Mouse (Mus musculus) thymus, adult 18-20 months (tissue): Measurements from ENCODE around the gene F5.

Experiments used
- DNase-seq, 2 experiments: peaks; one replicate each; pipeline ENCODE4 v3.0.0; 2022; ENCODE audit warnings: mixed read lengths in 2 of 2

F5 gene

DNA sequence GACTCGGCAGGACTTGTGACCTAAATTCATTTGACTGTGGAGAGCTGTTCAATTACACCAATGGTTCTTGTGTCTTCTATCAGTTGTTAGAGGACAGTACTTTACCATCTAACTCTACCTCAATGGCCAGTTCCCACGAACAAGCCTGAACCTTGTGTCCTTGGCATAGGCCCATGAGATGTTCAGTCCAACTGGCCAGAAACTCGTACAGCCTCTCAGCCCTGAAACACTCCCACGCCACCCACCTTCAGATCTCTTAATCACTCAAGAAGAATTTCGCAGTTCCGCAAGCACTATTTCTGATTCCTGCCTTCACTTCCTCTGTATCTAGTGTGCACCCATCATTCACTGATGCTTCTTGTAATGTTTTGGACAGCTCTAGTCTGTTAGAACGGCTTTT lies 84.4 kb downstream of the F5 start:
- no peak for DNase-seq

DNA sequence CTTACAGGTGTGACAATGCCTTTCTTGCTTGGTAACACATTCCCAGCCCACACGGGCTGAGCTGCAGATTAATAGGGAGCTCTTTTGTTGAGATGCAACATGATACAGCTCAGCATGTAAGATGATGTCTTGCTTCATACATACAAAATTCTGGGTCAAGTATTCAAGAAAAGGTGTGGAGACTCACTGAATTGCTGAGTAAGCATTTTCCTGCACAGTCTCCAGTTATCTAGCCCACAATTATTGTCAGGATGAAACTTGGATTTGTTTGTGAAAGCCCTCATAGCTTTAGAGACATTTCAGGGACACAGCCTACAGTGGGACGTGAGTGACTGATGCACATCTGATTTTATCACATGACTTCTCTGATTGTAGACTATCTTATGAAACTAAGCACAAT lies 89.9 kb downstream of the F5 start:
- DNase-seq: no peak

- no peak for DNase-seq
Measured at GRCm38 (mm10) chr1:164242809-164243208, 91.2 kb downstream of the F5 start.

- no peak for DNase-seq
Measured at GRCm38 (mm10) chr1:164247442-164247841, 95.8 kb downstream of the F5 start.

DNA sequence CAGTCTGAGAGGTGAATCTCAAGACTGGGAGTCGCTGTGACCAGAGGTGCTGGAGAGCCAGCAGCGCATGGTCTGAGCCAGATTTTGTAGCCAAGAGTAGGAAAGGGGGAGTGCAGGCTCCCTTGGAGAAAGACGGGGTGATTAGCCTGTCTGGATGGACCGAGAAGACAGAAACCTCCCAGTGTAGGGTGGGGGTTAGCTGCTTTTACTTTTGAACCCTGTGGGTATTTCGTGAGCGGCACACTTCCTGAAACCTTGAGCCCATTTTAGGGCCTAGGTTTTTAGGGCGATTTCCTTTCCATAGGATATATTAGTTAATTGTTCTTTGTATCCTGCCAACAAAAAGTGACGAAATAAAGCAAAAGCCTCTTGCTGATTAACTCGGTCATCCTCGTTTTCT lies 96.3 kb downstream of the F5 start:
- no peak for DNase-seq

DNA sequence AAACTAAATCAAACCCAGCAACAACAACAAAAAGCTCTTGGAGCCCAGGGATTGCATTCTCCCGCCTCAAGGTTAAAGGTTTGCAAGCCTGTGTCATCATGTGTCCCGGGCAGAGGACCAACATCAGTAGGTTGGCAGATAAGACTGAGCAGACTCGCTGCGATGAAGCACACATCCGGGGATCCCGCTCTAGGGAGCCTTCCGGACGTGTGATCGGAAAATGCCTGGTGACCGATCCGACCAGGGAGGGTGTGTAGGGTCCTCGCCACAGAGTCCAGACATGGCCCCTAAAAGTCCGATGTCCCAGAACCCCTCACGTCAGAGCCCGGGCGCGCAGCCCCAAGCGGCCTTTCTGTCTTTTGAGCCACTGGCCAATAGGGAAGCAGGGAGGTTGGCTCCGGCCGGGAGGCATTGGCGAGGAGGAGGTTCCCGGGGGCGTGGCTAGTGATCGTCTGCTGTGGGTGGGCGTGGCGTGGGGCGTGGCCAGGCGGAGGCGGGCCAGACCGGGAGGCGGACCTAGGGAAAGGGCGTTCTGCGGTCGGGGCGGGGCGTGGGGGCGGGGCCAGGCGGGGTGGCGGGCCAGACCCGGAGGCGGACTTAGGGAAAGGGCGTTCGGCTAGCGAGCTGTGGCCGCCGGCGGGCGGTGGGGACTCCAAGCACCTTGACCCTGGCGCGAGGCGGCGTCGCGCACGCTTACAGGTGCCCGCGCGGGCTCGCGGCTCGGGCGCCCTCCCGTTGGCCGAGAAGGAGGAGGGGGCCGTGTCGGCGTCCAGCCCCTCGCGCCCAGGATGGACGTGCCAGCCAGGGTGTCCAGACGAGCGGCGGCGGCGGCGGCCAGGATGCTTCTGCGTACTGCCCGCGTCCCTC lies 97.1 kb downstream of the F5 start, which contains the start of gene Slc19a2:
Gene Slc19a2, plus strand, starts transcription at position 582 of the 867 bp plus-strand sequence.
- peak; percentile 92 to 93 for DNase-seq

GRCm38 (mm10) chr1:164249332-164249711 lies 97.7 kb downstream of the F5 start:
- no peak for DNase-seq

GRCm38 (mm10) chr1:164250391-164251150 lies 98.9 kb downstream of the F5 start:
- no peak for DNase-seq

DNA sequence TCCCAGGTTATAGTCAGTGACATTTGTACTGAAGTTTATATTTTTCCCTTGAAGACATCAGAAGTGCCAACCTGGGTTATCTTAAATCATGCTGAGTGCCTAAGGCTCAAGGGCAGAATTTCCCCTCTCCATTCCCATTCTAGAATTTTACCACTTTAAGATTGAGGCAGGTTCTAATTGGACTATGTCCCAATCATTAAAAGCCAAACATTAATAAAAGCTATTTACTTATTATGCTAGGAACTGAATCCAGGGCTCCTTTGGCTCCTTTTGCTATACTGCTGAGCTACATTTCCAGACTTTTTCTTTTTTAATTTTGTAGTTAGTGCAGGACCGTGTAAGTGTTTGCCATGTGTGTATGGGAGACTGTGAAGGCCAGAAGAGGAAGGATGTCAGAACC lies 99.8 kb downstream of the F5 start:
- DNase-seq: no peak

GRCm38 (mm10) chr1:164252551-164252950 lies 100.9 kb downstream of the F5 start:
- no peak for DNase-seq

GRCm38 (mm10) chr1:164254836-164255235 lies 103.2 kb downstream of the F5 start:
- DNase-seq: no peak

- no peak for DNase-seq
Measured at GRCm38 (mm10) chr1:164260171-164261028, 108.8 kb downstream of the F5 start.

GRCm38 (mm10) chr1:164261553-164261952 lies 109.9 kb downstream of the F5 start:
- no peak for DNase-seq
